Mouse (Mus musculus) gastrocnemius, adult 2 months (tissue): ENCODE measurements at regions not wholly inside any gene's neighbourhood (a gene's known extent, or its start where the extent isn't known, plus 50 kb on each side); places are given as distances from the start of the nearest gene placed in this dataset.
"Not testable (repeated sequence)": the region's sequence is repeated elsewhere in the genome, so short reads cannot be mapped to it uniquely, and the experiment has no call there.

ENCODE experiments used
- DNase-seq: peaks from one replicate; pipeline ENCODE4 v3.0.0; 2022
- H3K27ac ChIP-seq: fragments of 200-600 bp; 2 replicates; pipeline ENCODE4 v1.8.1; 2022; ENCODE audit warnings: mild to moderate bottlenecking
- H3K4me3 ChIP-seq: fragments of 200-600 bp; 2 replicates; pipeline ENCODE4 v1.8.1; 2022; ENCODE audit warnings: mild to moderate bottlenecking, moderate library complexity
- CTCF ChIP-seq: fragments of 200-600 bp; IDR thresholded peaks from 2 replicates; pipeline ENCODE4 v1.8.1; 2022; ENCODE audit warnings: antibody characterized with exemption, mild to moderate bottlenecking, moderate library complexity
- intact Hi-C: fragments of 180-260 bp; cut with DNase I; formaldehyde crosslinking; loops from one replicate; pipeline ENCODE4 v1.15.1; 2025

- intact Hi-C loops, result no loop called here
- H3K4me3 ChIP-seq, result no peak overlapping the region
Observed at GRCm38 (mm10) chr5:16937840-16938239, 146.2 kb downstream of the Gm28710 start.

GRCm38 (mm10) chr5:16947430-16947829 lies 155.8 kb downstream of the Gm28710 start:
- Histone ChIP-seq H3K27ac (no peak overlapping the region), H3K4me3 (no peak overlapping the region)
- DNase-seq, result no peak
- intact Hi-C loops, result no loop called here
- peak; percentile 68 for TF ChIP-seq CTCF

More at GRCm38 (mm10) chr5:16937840-16938239, 146.2 kb downstream of the Gm28710 start:
- TF ChIP-seq CTCF, result peak; percentile 83
- H3K27ac ChIP-seq, result no peak overlapping the region
- DNase-seq, result peak; percentile 14

DNA sequence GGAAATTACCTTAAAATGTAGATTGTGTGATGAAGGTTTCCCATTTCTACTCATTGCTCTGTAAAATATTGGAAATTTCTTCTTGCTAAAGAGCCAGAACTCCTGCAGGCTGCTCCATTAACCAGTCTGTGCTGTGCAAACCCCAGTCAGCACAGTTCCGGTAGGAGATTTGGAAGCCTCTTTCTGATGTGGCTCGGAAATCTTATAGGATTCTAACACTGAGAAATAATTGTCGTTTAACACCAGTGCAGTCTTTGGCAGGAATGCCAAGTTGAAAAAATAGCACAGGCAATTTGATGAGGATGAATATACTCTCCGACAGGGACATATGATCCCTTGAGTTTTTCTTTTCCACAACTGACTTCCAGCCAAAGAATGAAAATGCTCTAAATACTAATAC lies 176.1 kb downstream of the Gm28710 start:
- TF ChIP-seq CTCF, result no peak
- Histone ChIP-seq H3K4me3 (no peak overlapping the region), H3K27ac (no peak overlapping the region)
- DNase-seq, result no peak
- intact Hi-C loops, result no loop called here

- H3K27ac ChIP-seq, H3K4me3 ChIP-seq, DNase-seq, intact Hi-C loops: not testable (repeated sequence)
Observed at GRCm38 (mm10) chr5:16968817-16969216, 177.2 kb downstream of the Gm28710 start.

GRCm38 (mm10) chr5:16973206-16973896 lies 181.7 kb downstream of the Gm28710 start:
- no peak for TF ChIP-seq CTCF
- DNase-seq, result peak; percentile 44
- Histone ChIP-seq H3K4me3 (no peak overlapping the region), H3K27ac (peak overlapping the region; percentile 53)
- intact Hi-C loops, result no loop called here

GRCm38 (mm10) chr5:16976006-16976405 lies 184.4 kb downstream of the Gm28710 start:
- no peak for TF ChIP-seq CTCF

GRCm38 (mm10) chr5:16984877-16985276 lies 193.3 kb downstream of the Gm28710 start:
- no peak for TF ChIP-seq CTCF
- no peak for DNase-seq
- intact Hi-C loops, result no loop called here
- Histone ChIP-seq H3K27ac (no peak overlapping the region), H3K4me3 (no peak overlapping the region)

More at GRCm38 (mm10) chr5:16976006-16976405, 184.4 kb downstream of the Gm28710 start:
- DNase-seq, result no peak
- no peak overlapping the region for H3K4me3 ChIP-seq
- intact Hi-C loops, result no loop called here
- no peak overlapping the region for H3K27ac ChIP-seq

DNA sequence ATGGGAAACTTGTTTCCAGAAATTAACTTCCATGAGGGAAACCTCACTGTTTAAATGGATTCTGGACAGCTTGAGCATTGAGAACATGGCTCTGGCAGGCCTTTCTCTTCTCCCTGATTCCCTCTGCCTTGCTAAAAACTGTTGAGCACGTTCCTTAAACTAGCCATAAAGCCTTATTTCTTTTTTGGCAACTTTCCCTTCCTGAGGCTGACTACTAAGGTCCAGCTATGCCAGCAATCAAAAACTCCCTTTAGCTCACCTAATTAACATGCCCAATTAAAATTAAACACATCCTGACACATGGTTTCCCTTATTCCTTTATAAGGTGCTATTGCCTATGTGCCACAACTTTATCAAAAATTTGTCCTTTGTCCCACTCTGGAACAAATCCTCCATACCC lies 199.9 kb downstream of the Gm28710 start:
- no peak for DNase-seq
- Histone ChIP-seq H3K27ac (no peak overlapping the region), H3K4me3 (no peak overlapping the region)
- intact Hi-C loops, result no loop called here
- TF ChIP-seq CTCF, result no peak

- TF ChIP-seq CTCF, result no peak
- intact Hi-C loops, result no loop called here
- no peak for DNase-seq
- no peak overlapping the region for H3K4me3 ChIP-seq
- no peak overlapping the region for H3K27ac ChIP-seq
Observed at GRCm38 (mm10) chr5:16999183-16999582, 207.6 kb downstream of the Gm28710 start.

DNA sequence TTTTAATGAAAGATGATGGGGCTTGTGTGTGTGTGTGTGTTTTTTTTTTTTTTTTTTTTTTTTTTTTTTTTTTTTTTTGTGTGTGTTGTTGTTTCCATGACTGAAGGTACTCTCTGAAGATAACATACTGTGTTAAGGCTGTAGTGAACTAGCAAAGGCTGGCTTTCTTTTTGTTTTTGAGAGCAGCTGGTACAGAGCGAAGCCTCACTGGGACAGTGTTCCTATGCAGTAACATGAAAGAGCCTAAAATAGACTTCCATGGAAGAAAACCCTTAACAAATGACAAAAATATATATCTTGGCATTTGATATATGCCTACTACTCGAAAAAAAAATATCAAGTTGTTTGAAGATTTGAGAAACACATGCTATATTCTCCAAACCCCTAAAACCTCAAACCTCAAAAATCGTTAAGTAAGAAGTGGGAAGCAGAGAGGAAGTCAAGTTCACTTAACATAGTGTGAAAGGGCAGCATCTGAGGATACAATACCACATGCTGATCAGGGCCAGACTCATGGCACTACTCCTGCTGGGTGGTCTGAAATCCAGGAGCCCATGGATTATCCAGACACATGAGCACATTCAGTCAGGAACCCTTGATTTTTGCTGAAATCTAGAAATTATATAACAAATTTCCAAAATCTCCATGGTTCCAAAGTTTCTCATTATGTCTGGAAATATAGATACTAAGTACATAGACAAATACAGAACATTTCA lies 215.4 kb downstream of the Gm28710 start:
- TF ChIP-seq CTCF, result no peak
- H3K27ac ChIP-seq, result no peak overlapping the region
- H3K4me3 ChIP-seq, result no peak overlapping the region
- no peak for DNase-seq
- intact Hi-C loops, result no loop called here

DNA sequence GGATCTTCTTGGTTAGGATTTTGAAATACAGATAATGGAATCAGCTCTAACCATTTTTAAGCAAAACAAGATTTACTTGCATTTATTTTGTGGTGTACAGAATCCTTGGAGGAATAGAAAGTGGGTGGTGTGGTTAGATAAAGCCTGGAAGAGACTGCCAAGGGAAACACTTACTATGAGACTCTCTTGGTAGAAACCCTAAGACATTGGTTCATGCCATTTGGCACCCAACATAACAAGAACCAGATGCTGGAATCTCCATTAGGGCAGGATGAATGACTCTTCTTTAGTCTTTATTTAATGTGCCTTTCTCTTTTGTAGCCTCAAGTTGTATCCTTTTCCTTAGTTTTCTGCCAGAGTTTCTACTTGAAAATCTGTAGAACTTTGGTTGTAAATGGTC lies 230.0 kb downstream of the Gm28710 start:
- intact Hi-C loops, result no loop called here
- Histone ChIP-seq H3K27ac (no peak overlapping the region), H3K4me3 (no peak overlapping the region)
- no peak for TF ChIP-seq CTCF
- DNase-seq, result no peak

DNA sequence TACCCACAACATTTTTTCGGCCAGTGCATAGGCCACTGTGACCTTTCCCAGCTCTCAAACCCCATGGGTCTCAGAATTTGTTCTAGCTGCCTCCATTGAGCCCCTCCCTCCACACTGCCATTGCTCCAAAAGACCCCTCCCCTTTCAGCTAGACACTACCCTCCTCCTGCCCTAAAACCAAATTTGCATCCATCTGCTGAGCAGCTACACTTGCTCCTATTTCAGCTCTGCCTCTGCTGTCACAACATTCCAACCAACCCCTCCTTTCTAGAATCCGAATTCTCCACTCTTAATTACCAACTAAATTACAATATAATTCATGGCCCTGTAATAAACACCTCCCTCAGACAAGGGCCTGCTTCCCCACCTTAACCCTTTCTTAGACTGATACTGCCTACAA lies 262.3 kb downstream of the Gm28710 start:
- H3K4me3 ChIP-seq, result no peak overlapping the region
- no peak overlapping the region for H3K27ac ChIP-seq
- no peak for DNase-seq
- TF ChIP-seq CTCF, result no peak
- intact Hi-C loops, result no loop called here

- no peak overlapping the region for H3K27ac ChIP-seq
- H3K4me3 ChIP-seq, result no peak overlapping the region
- no peak for DNase-seq
- intact Hi-C loops, result no loop called here
- TF ChIP-seq CTCF, result no peak
Observed at GRCm38 (mm10) chr5:17064565-17064964, 273.0 kb downstream of the Gm28710 start.

DNA sequence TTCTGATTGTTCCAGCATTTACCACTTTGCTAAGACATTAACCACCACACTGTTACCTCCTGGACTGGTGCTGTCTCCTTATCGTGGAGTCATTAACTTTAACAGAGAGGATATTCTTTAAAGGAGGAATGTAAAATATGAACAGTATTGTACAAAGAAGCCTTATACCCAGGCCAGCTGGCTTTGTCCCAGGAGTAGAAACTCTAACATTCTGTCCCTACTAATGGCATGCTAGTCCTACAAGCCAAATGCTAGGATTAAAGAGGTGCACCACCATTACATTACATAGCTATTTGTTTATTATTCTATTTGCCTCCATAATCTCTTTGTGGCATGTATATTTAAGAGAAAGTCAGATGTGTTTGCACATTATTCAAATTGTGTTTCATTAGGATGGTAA lies 288.8 kb downstream of the Gm28710 start:
- Histone ChIP-seq H3K4me3 (no peak overlapping the region), H3K27ac (no peak overlapping the region)
- DNase-seq, result no peak
- intact Hi-C loops, result no loop called here
- TF ChIP-seq CTCF, result no peak
